Mouse (Mus musculus): ENCODE measurements around the gene Thnsl2. TPM values are rescaled to one million over a fixed set of nuclear protein-coding genes. Genes with fewer than 3 reads are reported as not detected.

Thnsl2 gene
- polyA plus RNA-seq, 1 experiment from 2014 or later, result 5.5 TPM

DNA sequence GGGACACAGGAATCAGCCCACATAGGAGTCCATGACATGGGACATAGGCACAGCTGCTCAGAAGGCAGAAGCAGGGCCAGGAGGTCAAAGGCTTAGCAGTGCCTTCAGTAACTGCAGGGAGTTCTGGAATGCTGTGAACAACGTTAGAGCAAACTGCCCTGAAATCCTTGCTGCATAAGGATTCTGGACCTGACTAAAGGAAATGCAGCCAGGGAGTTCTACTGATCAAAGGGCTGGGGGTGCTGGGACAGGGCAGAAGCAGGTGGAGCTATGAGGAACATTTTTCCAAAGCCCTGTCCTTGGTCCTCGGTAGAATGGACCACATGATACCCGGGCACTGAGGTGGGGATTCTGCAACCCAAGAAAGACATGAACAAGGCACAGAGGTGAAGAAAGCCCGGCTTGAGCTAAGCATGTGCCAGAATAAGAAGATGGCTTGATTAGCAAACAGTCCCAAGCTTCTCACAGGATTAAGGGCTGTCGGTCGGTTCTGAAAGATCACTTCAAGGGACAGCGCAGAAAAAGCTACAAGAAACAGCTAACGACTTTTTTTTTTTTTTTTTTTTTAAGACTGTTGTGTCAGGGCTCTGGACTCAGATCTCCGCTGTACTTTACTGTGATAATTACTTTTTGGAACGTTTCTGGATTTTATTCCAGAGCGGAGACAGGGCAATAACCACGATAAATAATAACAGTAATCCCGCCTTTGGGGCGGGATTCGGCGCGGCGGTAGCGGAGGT, 915 bp downstream of the Thnsl2 start:
- peak overlapping the region; percentile 67 for H3K4me3 ChIP-seq (replicated peaks; ENCODE audit: low read length)
- no peaks in the 10 kb centered on the region for H3K27me3 ChIP-seq (ENCODE audit: control insufficient read depth, insufficient read depth, low read length)
- WGBS, result 2% methylated on average over 19 of the region's 19 CpGs
- peak overlapping the region; percentile 94 for H3K4me2 ChIP-seq (replicated peaks)
- H3K27ac ChIP-seq, result peak overlapping the region; percentile 79; the same call in 1 of the 2 replicates
- no peaks in the 10 kb centered on the region for H3K9me3 ChIP-seq (ENCODE audit: control insufficient read depth, low read length)
- ATAC-seq (ENCODE audit: low FRiP score), result no peak
- H3K4me1 ChIP-seq (replicated peaks; ENCODE audit: control insufficient read depth, insufficient read depth, low read length), result 0 out of 2 replicates have a peak, but pooled peaks cover 5% of the 10 kb centered on the region
- DNase-seq (ENCODE audit: low spot score), result no peak
- peak overlapping the region; percentile 84 for H3K9ac ChIP-seq
- H3K36me3 ChIP-seq (replicated peaks; ENCODE audit: control insufficient read depth, insufficient read depth), result no peaks in the 10 kb centered on the region

DNA sequence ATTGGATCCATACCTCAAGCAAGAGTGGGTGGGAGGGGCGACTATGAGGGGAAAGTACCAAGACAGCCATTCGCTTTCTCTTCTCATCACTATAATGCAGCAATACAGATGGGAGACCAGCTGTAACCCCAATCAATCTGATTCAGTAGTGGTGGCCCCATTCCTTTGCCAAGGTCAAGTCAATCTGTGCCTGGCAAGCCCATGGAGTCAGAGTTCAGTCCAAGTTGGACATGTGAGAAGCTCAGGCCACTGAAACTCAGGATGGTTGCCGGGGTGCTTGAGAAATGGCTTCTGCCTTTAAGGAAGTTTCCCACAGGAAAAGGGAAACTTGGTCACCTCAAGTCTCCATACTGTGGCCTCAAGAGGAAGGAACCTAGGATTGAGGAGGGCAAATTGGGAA, 9.2 kb downstream of the Thnsl2 start:
- no peak for DNase-seq (ENCODE audit: low spot score)
- Histone ChIP-seq H3K4me2 (replicated peaks) (no peak overlapping the region), H3K27me3 (ENCODE audit: control insufficient read depth, insufficient read depth, low read length) (no peaks in the 10 kb centered on the region), H3K4me1 (replicated peaks; ENCODE audit: control insufficient read depth, insufficient read depth, low read length) (no peaks in the 10 kb centered on the region), H3K9me3 (ENCODE audit: control insufficient read depth, low read length) (no peaks in the 10 kb centered on the region), H3K4me3 (replicated peaks; ENCODE audit: low read length) (no peak overlapping the region), H3K27ac (no peak overlapping the region), H3K9ac (no peak overlapping the region), H3K36me3 (replicated peaks; ENCODE audit: control insufficient read depth, insufficient read depth) (no peaks in the 10 kb centered on the region)
- 83% methylated on average over 3 of the region's 3 CpGs for WGBS
- no peak for ATAC-seq (ENCODE audit: low FRiP score)

DNA sequence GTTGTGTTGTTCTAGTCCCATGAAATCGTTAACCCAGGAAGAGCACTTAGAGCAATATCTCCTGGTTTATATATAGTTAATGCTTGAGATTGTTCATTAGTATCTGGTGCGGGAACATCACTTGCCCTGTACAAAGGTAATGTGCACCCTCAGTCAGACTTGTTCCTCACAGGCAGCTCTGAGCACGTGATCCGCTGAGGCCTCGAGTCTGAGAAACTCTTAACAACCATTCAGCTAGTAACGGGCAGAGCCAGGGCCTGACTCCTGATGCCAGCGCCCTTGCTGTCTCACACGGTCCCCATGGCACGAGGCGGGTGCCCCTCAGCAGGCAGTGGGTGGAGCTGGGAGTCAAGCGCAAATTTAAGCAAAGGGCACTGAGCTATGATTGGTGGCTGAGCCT, 10.7 kb downstream of the Thnsl2 start:
- DNase-seq (ENCODE audit: low spot score) (no peak), ATAC-seq (ENCODE audit: low FRiP score) (no peak)
- H3K9ac ChIP-seq, result no peak overlapping the region
- no peaks in the 10 kb centered on the region for H3K9me3 ChIP-seq (ENCODE audit: control insufficient read depth, low read length)
- H3K27ac ChIP-seq, result no peak overlapping the region
- no peaks in the 10 kb centered on the region for H3K27me3 ChIP-seq (ENCODE audit: control insufficient read depth, insufficient read depth, low read length)
- WGBS, result 84% methylated on average over 11 of the region's 11 CpGs
- H3K4me1 ChIP-seq (replicated peaks; ENCODE audit: control insufficient read depth, insufficient read depth, low read length), result no peaks in the 10 kb centered on the region
- no peak overlapping the region for H3K4me3 ChIP-seq (replicated peaks; ENCODE audit: low read length)
- no peak overlapping the region for H3K4me2 ChIP-seq (replicated peaks)
- H3K36me3 ChIP-seq (replicated peaks; ENCODE audit: control insufficient read depth, insufficient read depth), result no peaks in the 10 kb centered on the region

DNA sequence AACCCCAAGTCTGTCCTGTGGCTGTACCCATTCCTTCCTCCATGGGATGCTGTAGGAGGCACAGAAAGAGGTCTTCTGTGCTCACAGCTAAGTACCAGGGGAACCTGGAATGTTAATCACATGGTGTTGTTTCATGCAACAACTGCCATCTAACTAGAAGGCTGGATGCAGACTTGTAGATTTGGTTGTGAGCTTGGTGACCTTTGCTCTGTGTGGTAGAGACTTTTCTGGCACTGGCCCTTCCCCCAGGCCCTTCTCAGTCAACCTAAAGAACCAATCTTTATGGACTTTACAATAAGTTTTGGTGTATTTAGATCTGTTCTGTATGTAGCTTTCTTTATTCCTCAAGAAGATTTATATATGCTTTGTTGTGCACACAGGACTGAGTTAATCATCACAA, 13.2 kb downstream of the Thnsl2 start:
- H3K36me3 ChIP-seq (replicated peaks; ENCODE audit: control insufficient read depth, insufficient read depth), result no peaks in the 10 kb centered on the region
- no peak overlapping the region for H3K4me3 ChIP-seq (replicated peaks; ENCODE audit: low read length)
- no peaks in the 10 kb centered on the region for H3K27me3 ChIP-seq (ENCODE audit: control insufficient read depth, insufficient read depth, low read length)
- H3K4me1 ChIP-seq (replicated peaks; ENCODE audit: control insufficient read depth, insufficient read depth, low read length), result no peaks in the 10 kb centered on the region
- H3K27ac ChIP-seq, result no peak overlapping the region
- ATAC-seq (ENCODE audit: low FRiP score), result no peak
- H3K4me2 ChIP-seq (replicated peaks), result no peak overlapping the region
- no peak overlapping the region for H3K9ac ChIP-seq
- DNase-seq (ENCODE audit: low spot score), result no peak
- no peaks in the 10 kb centered on the region for H3K9me3 ChIP-seq (ENCODE audit: control insufficient read depth, low read length)

DNA sequence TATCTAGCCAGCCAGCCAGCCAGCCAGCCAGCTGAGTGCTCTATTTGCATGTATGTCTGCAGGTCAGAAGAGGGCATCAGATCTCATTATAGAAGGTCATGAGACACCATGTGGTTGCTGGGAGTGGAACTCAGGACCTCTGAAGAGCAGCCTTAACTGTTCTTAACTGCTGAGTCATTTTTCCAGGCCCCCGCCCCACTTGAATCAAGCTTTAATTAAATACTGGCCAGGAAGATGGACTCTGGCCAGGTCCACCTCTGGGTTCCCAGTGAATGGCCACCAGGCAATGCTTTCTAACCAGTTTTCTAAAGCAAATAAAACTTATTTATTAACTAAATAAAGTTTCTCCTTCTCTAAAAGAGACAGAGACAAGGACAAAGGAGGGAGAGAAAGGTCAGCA, 14.0 kb downstream of the Thnsl2 start:
- WGBS, result 100% methylated on average over 1 of the region's 1 CpGs
- Histone ChIP-seq H3K4me2 (replicated peaks) (no peak overlapping the region), H3K9ac (no peak overlapping the region), H3K27me3 (ENCODE audit: control insufficient read depth, insufficient read depth, low read length) (no peaks in the 10 kb centered on the region), H3K4me3 (replicated peaks; ENCODE audit: low read length) (no peak overlapping the region), H3K4me1 (replicated peaks; ENCODE audit: control insufficient read depth, insufficient read depth, low read length) (no peaks in the 10 kb centered on the region), H3K27ac (no peak overlapping the region), H3K36me3 (replicated peaks; ENCODE audit: control insufficient read depth, insufficient read depth) (no peaks in the 10 kb centered on the region), H3K9me3 (ENCODE audit: control insufficient read depth, low read length) (no peaks in the 10 kb centered on the region)
- ATAC-seq (ENCODE audit: low FRiP score) (no peak), DNase-seq (ENCODE audit: low spot score) (no peak)

DNA sequence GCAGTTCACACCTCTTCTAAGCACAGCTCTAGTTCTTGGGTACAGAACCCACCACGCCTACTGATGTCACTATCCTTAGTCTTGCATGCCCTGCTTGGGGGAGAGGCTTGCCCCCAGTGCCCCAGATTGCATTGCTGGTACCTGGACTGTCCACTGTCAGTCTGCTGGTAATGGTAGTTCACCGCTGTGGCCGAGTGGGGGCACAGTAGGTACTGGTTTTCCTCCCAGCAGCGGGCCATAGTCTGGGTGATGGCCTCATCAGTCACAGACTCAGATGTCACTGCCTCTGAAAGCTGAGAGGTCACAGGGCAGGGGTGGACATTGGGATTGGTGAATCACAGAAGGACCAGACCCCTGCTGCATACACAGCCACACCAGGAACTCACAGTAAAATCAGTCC, 15.2 kb downstream of the Thnsl2 start:
- 39% methylated on average over 4 of the region's 4 CpGs for WGBS
- Histone ChIP-seq H3K27ac (no peak overlapping the region), H3K27me3 (ENCODE audit: control insufficient read depth, insufficient read depth, low read length) (no peaks in the 10 kb centered on the region), H3K36me3 (replicated peaks; ENCODE audit: control insufficient read depth, insufficient read depth) (no peaks in the 10 kb centered on the region), H3K4me1 (replicated peaks; ENCODE audit: control insufficient read depth, insufficient read depth, low read length) (no peaks in the 10 kb centered on the region), H3K4me3 (replicated peaks; ENCODE audit: low read length) (no peak overlapping the region), H3K9me3 (ENCODE audit: control insufficient read depth, low read length) (no peaks in the 10 kb centered on the region), H3K9ac (no peak overlapping the region), H3K4me2 (replicated peaks) (no peak overlapping the region)
- DNase-seq (ENCODE audit: low spot score) (no peak), ATAC-seq (ENCODE audit: low FRiP score) (no peak)

DNA sequence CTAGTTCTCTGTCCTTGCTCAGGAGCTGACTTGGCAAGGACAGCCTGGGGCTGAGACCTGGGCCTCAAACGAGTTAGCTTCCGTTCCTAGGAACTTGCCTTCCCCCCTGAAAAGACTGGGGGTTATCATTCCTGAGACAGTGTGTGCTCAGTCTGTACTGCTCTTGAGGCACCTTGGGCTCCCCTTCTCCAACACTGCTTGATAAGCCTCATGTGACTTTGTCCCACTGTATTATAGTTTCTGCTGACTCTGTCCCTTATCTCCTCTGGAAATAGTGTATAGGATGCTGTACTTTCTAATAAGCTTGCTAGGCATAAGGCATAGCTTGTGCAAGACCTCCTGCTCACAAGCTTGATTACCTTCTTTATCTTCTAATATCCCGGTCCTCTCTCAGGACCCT, 17.9 kb downstream of the Thnsl2 start:
- Histone ChIP-seq H3K27ac (no peak overlapping the region), H3K27me3 (ENCODE audit: control insufficient read depth, insufficient read depth, low read length) (no peaks in the 10 kb centered on the region), H3K9ac (no peak overlapping the region), H3K9me3 (ENCODE audit: control insufficient read depth, low read length) (no peaks in the 10 kb centered on the region), H3K4me2 (replicated peaks) (no peak overlapping the region), H3K36me3 (replicated peaks; ENCODE audit: control insufficient read depth, insufficient read depth) (no peaks in the 10 kb centered on the region), H3K4me1 (replicated peaks; ENCODE audit: control insufficient read depth, insufficient read depth, low read length) (no peaks in the 10 kb centered on the region), H3K4me3 (replicated peaks; ENCODE audit: low read length) (no peak overlapping the region)
- WGBS, result 72% methylated on average over 3 of the region's 3 CpGs
- DNase-seq (ENCODE audit: low spot score) (no peak), ATAC-seq (ENCODE audit: low FRiP score) (no peak)

DNA sequence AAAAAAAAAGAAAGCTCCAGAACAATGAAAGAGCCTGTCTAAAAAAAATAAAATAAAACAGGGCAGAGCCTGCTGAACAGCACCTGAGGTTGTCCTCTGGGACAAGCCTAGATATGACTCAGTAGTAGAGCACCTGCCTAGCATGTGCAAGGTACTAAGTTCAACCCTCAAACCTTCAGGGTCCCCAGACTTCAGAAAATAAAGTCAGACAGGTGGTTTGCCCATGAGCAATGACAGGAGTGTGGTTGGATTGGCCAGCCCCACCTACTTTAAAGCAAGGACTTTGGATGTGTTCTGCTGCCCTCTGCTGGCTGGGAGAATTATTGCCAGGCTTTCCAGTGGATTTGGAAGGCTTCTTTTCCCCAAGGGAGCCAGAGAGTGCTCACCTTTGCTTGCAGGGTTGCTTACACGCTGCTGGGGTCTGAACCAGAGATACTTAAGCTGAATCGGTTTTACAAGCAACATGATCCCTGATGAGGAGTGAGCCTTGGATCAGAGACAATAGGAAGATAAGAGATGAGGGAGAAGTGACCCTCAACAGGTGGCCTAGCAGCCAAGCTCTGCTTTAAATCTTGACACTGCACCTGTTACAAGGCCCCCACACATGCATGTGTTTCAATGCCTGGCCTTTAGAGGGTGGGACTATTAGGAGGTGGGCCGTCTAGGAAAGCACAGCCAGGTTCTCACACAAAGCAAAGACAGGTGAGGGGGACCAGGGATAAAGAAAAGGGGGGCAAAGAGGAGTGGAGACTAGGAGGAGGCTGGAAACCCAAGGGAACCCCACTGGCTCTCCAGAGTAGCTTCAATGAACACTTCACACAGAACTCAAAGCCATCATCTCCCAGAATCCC, 19.0 kb downstream of the Thnsl2 start:
- no peak overlapping the region for H3K4me2 ChIP-seq (replicated peaks)
- no peaks in the 10 kb centered on the region for H3K4me1 ChIP-seq (replicated peaks; ENCODE audit: control insufficient read depth, insufficient read depth, low read length)
- WGBS, result 1% methylated on average over 3 of the region's 3 CpGs
- no peaks in the 10 kb centered on the region for H3K36me3 ChIP-seq (replicated peaks; ENCODE audit: control insufficient read depth, insufficient read depth)
- H3K9ac ChIP-seq, result no peak overlapping the region
- no peak overlapping the region for H3K4me3 ChIP-seq (replicated peaks; ENCODE audit: low read length)
- no peak overlapping the region for H3K27ac ChIP-seq
- peak; percentile 91 for DNase-seq (ENCODE audit: low spot score)
- H3K27me3 ChIP-seq (ENCODE audit: control insufficient read depth, insufficient read depth, low read length), result no peaks in the 10 kb centered on the region
- ATAC-seq (ENCODE audit: low FRiP score), result peak; percentile 61; the same call in 1 of the 2 replicates
- no peaks in the 10 kb centered on the region for H3K9me3 ChIP-seq (ENCODE audit: control insufficient read depth, low read length)

DNA sequence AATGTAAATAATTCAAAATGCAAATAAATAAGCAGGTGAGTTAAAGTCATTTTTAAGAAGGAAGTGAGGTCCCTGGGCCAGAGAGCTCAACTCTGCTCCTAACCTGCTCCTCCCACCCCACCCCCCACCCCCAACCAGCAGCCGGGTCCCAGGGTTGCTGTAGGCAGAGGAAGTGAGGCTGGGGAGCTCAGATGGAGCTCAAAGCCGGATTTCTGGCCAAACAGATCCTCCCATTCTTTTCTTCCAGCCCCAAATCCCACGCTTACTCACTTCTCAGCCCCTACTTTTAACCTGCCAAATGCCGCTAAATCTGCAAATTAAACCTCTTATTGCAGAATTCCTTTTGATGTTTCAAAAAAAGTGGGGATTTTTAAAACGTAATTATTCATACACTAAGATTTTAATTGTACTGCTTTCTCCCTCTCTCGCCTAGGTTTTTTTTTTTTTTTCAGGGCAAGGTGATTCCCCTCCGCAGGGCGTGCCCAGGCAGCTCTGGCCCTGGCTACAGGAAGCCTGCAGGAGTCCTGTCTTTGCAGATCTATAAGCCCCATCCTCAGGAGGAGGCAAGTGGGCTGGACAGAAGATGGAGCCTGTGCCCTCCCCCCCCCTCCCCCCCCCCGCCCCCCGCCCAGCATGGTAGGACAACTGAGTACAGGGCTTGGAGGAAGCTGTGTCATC, 24.5 kb downstream of the Thnsl2 start:
- Histone ChIP-seq H3K36me3 (replicated peaks; ENCODE audit: control insufficient read depth, insufficient read depth) (no peaks in the 10 kb centered on the region), H3K27me3 (ENCODE audit: control insufficient read depth, insufficient read depth, low read length) (no peaks in the 10 kb centered on the region), H3K27ac (no peak overlapping the region), H3K4me1 (replicated peaks; ENCODE audit: control insufficient read depth, insufficient read depth, low read length) (no peaks in the 10 kb centered on the region), H3K9me3 (ENCODE audit: control insufficient read depth, low read length) (no peaks in the 10 kb centered on the region), H3K4me2 (replicated peaks) (no peak overlapping the region), H3K4me3 (replicated peaks; ENCODE audit: low read length) (no peak overlapping the region), H3K9ac (no peak overlapping the region)
- ATAC-seq (ENCODE audit: low FRiP score) (no peak), DNase-seq (ENCODE audit: low spot score) (no peak)
- WGBS, result 19% methylated on average over 8 of the region's 10 CpGs
